Mouse (Mus musculus) MEL (cell line): ENCODE results near the gene Mrps9. TPM values are rescaled to one million over a fixed set of nuclear protein-coding genes. Genes with fewer than 3 reads are reported as not detected.

ENCODE experiments used
- DNase-seq: peaks from one replicate; pipeline ENCODE4 v3.0.0; 2011; ENCODE audit warnings: low read depth, low spot score
- H3K27ac ChIP-seq: 2 replicates; pipeline ENCODE4 v1.5.1; 2012; ENCODE audit warnings: low read depth, mild to moderate bottlenecking, control low read depth, low read length, moderate library complexity; ENCODE audit not compliant: control insufficient read depth
- H3K27me3 ChIP-seq, 2 experiments: fragments of 150-350 bp in 1 of 2; sonication (generic) in 1 of 2; 2 replicates each; pipeline ENCODE4 v1.6.1; 2012; ENCODE audit warnings: low read length in 2 of 2, mild to moderate bottlenecking in 2 of 2, improper control_type of control experiment in 1 of 2, moderate library complexity in 1 of 2; ENCODE audit not compliant: insufficient read depth in 2 of 2, control insufficient read depth in 1 of 2
- H3K36me3 ChIP-seq, 2 experiments: 2 replicates each; pipeline ENCODE4 v1.6.1; 2012 to 2014; ENCODE audit warnings: low read length in 2 of 2, improper control_type of control experiment in 1 of 2, inconsistent platforms in 1 of 2, mild to moderate bottlenecking in 1 of 2; ENCODE audit not compliant: insufficient read depth in 2 of 2, control insufficient read depth in 1 of 2
- H3K4me1 ChIP-seq, 2 experiments: fragments of 150-350 bp in 1 of 2; sonication (generic) in 1 of 2; 2 replicates each; pipeline ENCODE4 v1.6.1; 2012; ENCODE audit warnings: low read length in 2 of 2, improper control_type of control experiment in 1 of 2, mild to moderate bottlenecking in 1 of 2; ENCODE audit not compliant: insufficient read depth in 2 of 2, control insufficient read depth in 1 of 2
- H3K4me3 ChIP-seq, 2 experiments: fragments of 150-350 bp in 1 of 2; sonication (generic) in 1 of 2; 2 replicates each; pipeline ENCODE4 v1.5.1; 2012; ENCODE audit warnings: low read depth in 2 of 2, low read length in 2 of 2, mild to moderate bottlenecking in 2 of 2, moderate library complexity in 2 of 2, control low read depth in 1 of 2, improper control_type of control experiment in 1 of 2; ENCODE audit not compliant: control insufficient read depth in 1 of 2, insufficient read depth in 1 of 2
- H3K79me2 ChIP-seq: 2 replicates; pipeline ENCODE4 v1.6.1; 2012; ENCODE audit warnings: mild to moderate bottlenecking, low read length, moderate library complexity; ENCODE audit not compliant: control insufficient read depth, poor library complexity, insufficient read depth
- H3K9ac ChIP-seq: 2 replicates; pipeline ENCODE4 v1.6.1; 2012; ENCODE audit warnings: low read depth, mild to moderate bottlenecking, control low read depth, low read length, moderate library complexity; ENCODE audit not compliant: control insufficient read depth, poor library complexity, severe bottlenecking
- H3K9me3 ChIP-seq: fragments of 150-350 bp; sonication (generic); replicated peaks from 2 replicates; pipeline ENCODE4 v1.6.1; 2012; ENCODE audit warnings: mild to moderate bottlenecking, low read length, improper control_type of control experiment, moderate library complexity; ENCODE audit not compliant: insufficient read depth
- BHLHE40 ChIP-seq: IDR thresholded peaks from 2 replicates; pipeline ENCODE4 v1.6.1; 2012; ENCODE audit warnings: low read depth, mild to moderate bottlenecking, inconsistent platforms, low read length, improper control_type of control experiment, borderline replicate concordance
- ETS1 ChIP-seq: IDR thresholded peaks from 2 replicates; pipeline ENCODE4 v1.6.1; 2012; ENCODE audit warnings: low read depth, mild to moderate bottlenecking, inconsistent platforms, low read length, improper control_type of control experiment, moderate library complexity
- GATA1 ChIP-seq: IDR thresholded peaks from 2 replicates; pipeline ENCODE4 v1.6.1; 2011; ENCODE audit warnings: low read depth, low read length, improper control_type of control experiment
- HCFC1 ChIP-seq: IDR thresholded peaks from 2 replicates; pipeline ENCODE4 v1.6.1; 2012; ENCODE audit warnings: low read depth, mild to moderate bottlenecking, inconsistent platforms, low read length, improper control_type of control experiment, moderate library complexity
- KAT2A ChIP-seq: conservative IDR thresholded peaks from 2 replicates; pipeline ENCODE4 v1.6.1; 2012; ENCODE audit warnings: low read depth, low read length, improper control_type of control experiment, inconsistent platforms
- MAFK ChIP-seq: IDR thresholded peaks from 2 replicates; pipeline ENCODE4 v1.6.1; 2011; ENCODE audit warnings: low read depth, mild to moderate bottlenecking, low read length, improper control_type of control experiment, borderline replicate concordance
- MYB ChIP-seq: IDR thresholded peaks from 2 replicates; pipeline ENCODE4 v1.6.1; 2011; ENCODE audit warnings: mild to moderate bottlenecking, low read depth, low read length, improper control_type of control experiment
- MYC ChIP-seq: IDR thresholded peaks from 2 replicates; pipeline ENCODE4 v1.6.1; 2011; ENCODE audit warnings: low read depth, mild to moderate bottlenecking, low read length, improper control_type of control experiment, moderate library complexity
- NELFE ChIP-seq: IDR thresholded peaks from 2 replicates; pipeline ENCODE4 v1.6.1; 2011; ENCODE audit warnings: low read depth, low read length, improper control_type of control experiment
- POLR2A ChIP-seq, 2 experiments: IDR thresholded peaks; 2 replicates each; pipeline ENCODE4 v1.6.1; 2011 to 2012; ENCODE audit warnings: low read length in 2 of 2, mild to moderate bottlenecking in 2 of 2, control low read depth in 1 of 2, improper control_type of control experiment in 1 of 2, low read depth in 1 of 2, moderate library complexity in 1 of 2; ENCODE audit not compliant: control insufficient read depth in 1 of 2, insufficient read depth in 1 of 2, poor library complexity in 1 of 2
- POLR2AphosphoS5 ChIP-seq: IDR thresholded peaks from 2 replicates; pipeline ENCODE4 v1.6.1; 2012; ENCODE audit warnings: low read depth, borderline replicate concordance, mild to moderate bottlenecking, inconsistent platforms, low read length, moderate library complexity, mixed read lengths
- RAD21 ChIP-seq: IDR thresholded peaks from 2 replicates; pipeline ENCODE4 v1.6.1; 2011; ENCODE audit warnings: mild to moderate bottlenecking, low read depth, low read length, improper control_type of control experiment
- SMC3 ChIP-seq: IDR thresholded peaks from 2 replicates; pipeline ENCODE4 v1.6.1; 2011; ENCODE audit warnings: low read depth, low read length, improper control_type of control experiment
- TAL1 ChIP-seq: IDR thresholded peaks from 2 replicates; pipeline ENCODE4 v1.6.1; 2012; ENCODE audit warnings: mild to moderate bottlenecking, inconsistent platforms, low read length, moderate library complexity, mixed read lengths
- TBP ChIP-seq: IDR thresholded peaks from 2 replicates; pipeline ENCODE4 v1.8.0; 2011; ENCODE audit warnings: low read depth, low read length, improper control_type of control experiment
- TCF12 ChIP-seq: IDR thresholded peaks from 2 replicates; pipeline ENCODE4 v1.6.1; 2014; ENCODE audit warnings: low read depth, mild to moderate bottlenecking, inconsistent platforms, low read length, improper control_type of control experiment, moderate library complexity
- USF2 ChIP-seq, 2 experiments: IDR thresholded peaks; 2 replicates each; pipeline ENCODE4 v1.6.1; 2011 to 2012; ENCODE audit warnings: improper control_type of control experiment in 2 of 2, low read length in 2 of 2, borderline replicate concordance in 1 of 2, inconsistent platforms in 1 of 2, low read depth in 1 of 2, mild to moderate bottlenecking in 1 of 2; ENCODE audit not compliant: insufficient read depth in 1 of 2
- polyA plus RNA-seq, 2 experiments: library from polyadenylated mRNA; stranded (reverse) in 1 of 2; unstranded in 1 of 2; fragments of >175 nt in 1 of 2; fragments of >200 nt in 1 of 2; gene quantifications; 2 replicates each; pipeline versions ENCODE4 v1.2.1 to v1.2.4; 2012; ENCODE audit warnings: low replicate concordance in 2 of 2, low read depth in 1 of 2; ENCODE audit not compliant: insufficient read length in 2 of 2, insufficient read depth in 1 of 2, missing spikeins in 1 of 2
- total RNA-seq: library from RNA; depleted of rRNA; stranded (reverse); fragments of 300-350 nt; gene quantifications from 2 replicates; pipeline ENCODE4 v1.2.3, GENCODE M21; 2012

Gene Mrps9
- total and polyA plus RNA-seq, 3 experiments = 67.4 to 68.4 TPM; not detected in 1

- no peak for TF ChIP-seq POLR2A (IDR thresholded peaks at IDR 0.05; ENCODE audit: control insufficient read depth in 1 of 2, insufficient read depth in 1 of 2, low read depth in 1 of 2, low read length in 2 of 2, poor library complexity in 1 of 2)
- no peak for TF ChIP-seq HCFC1
- TF ChIP-seq TCF12 = no peak
- no peak for TF ChIP-seq SMC3
- TF ChIP-seq ETS1 = no peak
- TF ChIP-seq, all 39 proteins: peak for 0
- Histone ChIP-seq H3K9me3 (no peaks in the 10 kb centered on the region), H3K4me1 (no peaks in the 10 kb centered on the region), H3K4me3 (no peak overlapping the region), H3K36me3 (no peaks in the 10 kb centered on the region; a peak in 1 of 4 replicates), H3K27ac (no peak overlapping the region), H3K79me2 (no peaks in the 10 kb centered on the region), H3K9ac (no peak overlapping the region), H3K27me3 (no peaks in the 10 kb centered on the region)
- no peak for DNase-seq
Measured at GRCm38 (mm10) chr1:42889421-42889887, 38.4 kb downstream of the Mrps9 start.

GRCm38 (mm10) chr1:42894695-42895094 lies 43.7 kb downstream of the Mrps9 start:
- peaks cover 0 to 2% of the 10 kb centered on the region in 2 experiments; a peak in 2 of 4 replicates for H3K36me3 ChIP-seq
- no peak overlapping the region for H3K4me3 ChIP-seq
- no peak overlapping the region for H3K27ac ChIP-seq
- no peak overlapping the region for H3K9ac ChIP-seq
- TF ChIP-seq MYC (no peak), USF2 (IDR thresholded peaks at IDR 0.05; ENCODE audit: borderline replicate concordance in 1 of 2, insufficient read depth in 1 of 2, low read depth in 1 of 2, low read length in 2 of 2) (no peak), POLR2AphosphoS5 (no peak), KAT2A (no peak), TBP (no peak), GATA1 (no peak), NELFE (no peak), MYB (no peak), RAD21 (no peak), BHLHE40 (no peak), TAL1 (no peak), MAFK (no peak)
- H3K27me3 ChIP-seq = no peaks in the 10 kb centered on the region
- no peaks in the 10 kb centered on the region for H3K9me3 ChIP-seq
- DNase-seq = no peak
- no peaks in the 10 kb centered on the region for H3K79me2 ChIP-seq
- H3K4me1 ChIP-seq = no peaks in the 10 kb centered on the region
